ENCODE assay signal across 26 mouse cellular contexts in the genomic region with DNA sequence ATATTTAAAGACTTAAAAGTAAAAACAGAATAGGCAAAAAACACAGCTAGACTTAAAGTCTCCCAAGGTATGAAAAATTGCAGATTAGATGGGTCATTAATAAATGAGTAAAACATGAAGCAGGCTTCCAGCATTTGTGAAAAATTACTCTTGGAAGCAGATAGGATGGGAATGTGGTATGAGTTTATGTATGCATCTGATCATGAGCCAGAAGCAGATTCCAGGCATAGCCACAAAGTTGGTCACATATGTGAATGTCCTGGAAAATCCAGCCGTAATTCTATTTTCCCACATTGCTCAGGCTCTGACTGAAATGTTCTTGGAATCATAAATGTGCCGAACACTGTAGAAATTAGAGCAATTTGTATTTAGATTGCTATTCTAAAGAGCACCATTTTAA.
DNase-seq lines count a peak whose midpoint lies in the region; ATAC-seq and TF ChIP-seq lines count a peak whose summit lies in the region.
"Had no signal": no experiment of that assay in that cellular context is flagged by ENCODE, and none has a peak within 500 bp of the region (broad histone marks: within the 10 kb centered on the region; RNA-seq: fewer than 3 reads in every experiment).

No protein-coding gene starts in this region.

- no peak overlapping the region for H3K27ac ChIP-seq in limb, embryonic 14.5 days (replicated peaks; ENCODE audit: low read depth, low read length)
- no peak overlapping the region for H3K27ac ChIP-seq in limb, embryonic 10.5 days
- peak overlapping the region; percentile 90; the same call in 1 of the 2 replicates for H3K27ac ChIP-seq in embryonic fibroblast, embryonic 13.5 days (ENCODE audit: insufficient read depth, low read length)
- H3K27ac ChIP-seq: embryonic facial prominence, embryonic 12.5 days; forebrain, embryonic 10.5 days; heart, embryonic 15.5 days; hindbrain, embryonic 14.5 days had no signal

- 0 out of 2 replicates have a peak, but pooled peaks cover 5% of the 10 kb centered on the region for H3K4me1 ChIP-seq in limb, embryonic 14.5 days (ENCODE audit: control insufficient read depth, insufficient read depth, low read length)
- H3K4me1 ChIP-seq in limb, embryonic 10.5 days, result peaks cover 11% of the 10 kb centered on the region
- peaks cover 5% of the 10 kb centered on the region for H3K4me1 ChIP-seq in embryonic fibroblast, embryonic 13.5 days (ENCODE audit: control insufficient read depth, insufficient read depth, low read length)
- H3K4me1 ChIP-seq: embryonic facial prominence, embryonic 12.5 days; forebrain, embryonic 10.5 days; heart, embryonic 12.5 days; heart, embryonic 15.5 days had no signal

- no peak overlapping the region for H3K4me3 ChIP-seq in limb, embryonic 14.5 days (replicated peaks; ENCODE audit: low read length)
- H3K4me3 ChIP-seq in limb, embryonic 10.5 days, result no peak overlapping the region
- no peak overlapping the region for H3K4me3 ChIP-seq in embryonic fibroblast, embryonic 13.5 days (ENCODE audit: insufficient read depth, low read length)
- H3K4me3 ChIP-seq: embryonic facial prominence, embryonic 12.5 days; erythroblast, embryonic 14.5 days; forebrain, embryonic 10.5 days; heart, embryonic 12.5 days; heart, embryonic 15.5 days had no signal

- peak; percentile 73 for DNase-seq in limb, embryonic 14.5 days (ENCODE audit: low spot score)
- DNase-seq in limb, embryonic 10.5 days (ENCODE audit: low spot score), result no peak
- peak; percentile 71 for DNase-seq in 3T3-L1 (ENCODE audit: low read depth, low spot score)
- DNase-seq in NIH3T3 (ENCODE audit: low read depth), result peak; percentile 80
- no peak for DNase-seq in ovary, postnatal 14 days (ENCODE audit: low spot score)
- DNase-seq in thymus, postnatal 0 days (ENCODE audit: low spot score), result no peak
- no peak for DNase-seq in heart, postnatal 10 days
- DNase-seq: adrenal gland, postnatal 10 days; adrenal gland, postnatal 36 days; cerebellum, adult 18-20 months; cerebellum, adult 9-10 months; cerebellum, postnatal 14 days; forebrain, postnatal 0 days; gastrocnemius, postnatal 25 days; heart, adult 18-20 months; heart, postnatal 14 days; heart, postnatal 4 days had no signal

- intact Hi-C loops in heart, postnatal 10 days (cut with DNase I), result no loop called here

- no peak for TF ChIP-seq POLR2A in limb, embryonic 14.5 days (IDR thresholded peaks at IDR 0.05; ENCODE audit: borderline replicate concordance, extremely low read depth, insufficient read depth, insufficient read length)
- no peak for TF ChIP-seq POLR2A in embryonic fibroblast, embryonic 13.5 days (IDR thresholded peaks at IDR 0.05; ENCODE audit: low read depth, low read length)

- H3K27me3 ChIP-seq in limb, embryonic 14.5 days (ENCODE audit: control insufficient read depth, insufficient read depth, low read length), result no peaks in the 10 kb centered on the region
- no peaks in the 10 kb centered on the region for H3K27me3 ChIP-seq in limb, embryonic 10.5 days (ENCODE audit: low read depth, poor library complexity, severe bottlenecking)
- H3K27me3 ChIP-seq: embryonic facial prominence, embryonic 12.5 days; heart, embryonic 12.5 days; heart, embryonic 15.5 days; Patski had no signal

- no peak for TF ChIP-seq CTCF in embryonic fibroblast, embryonic 13.5 days (IDR thresholded peaks at IDR 0.05; ENCODE audit: borderline replicate concordance, insufficient read depth, low read length)

- H3K36me3 ChIP-seq in limb, embryonic 14.5 days (ENCODE audit: control insufficient read depth, insufficient read depth, low read length), result no peaks in the 10 kb centered on the region
- H3K36me3 ChIP-seq in limb, embryonic 10.5 days, result no peaks in the 10 kb centered on the region
- H3K36me3 ChIP-seq: embryonic facial prominence, embryonic 12.5 days; forebrain, embryonic 10.5 days; heart, embryonic 12.5 days; heart, embryonic 15.5 days had no signal

- H3K9me3 ChIP-seq in limb, embryonic 14.5 days (ENCODE audit: control insufficient read depth, low read length), result no peaks in the 10 kb centered on the region
- H3K9me3 ChIP-seq in limb, embryonic 10.5 days (replicated peaks), result no peaks in the 10 kb centered on the region
- H3K9me3 ChIP-seq: embryonic facial prominence, embryonic 12.5 days; forebrain, embryonic 10.5 days; heart, embryonic 12.5 days; heart, embryonic 15.5 days had no signal

- H3K4me2 ChIP-seq in limb, embryonic 14.5 days (replicated peaks; ENCODE audit: low read depth, low read length, severe bottlenecking), result no peak overlapping the region
- H3K4me2 ChIP-seq: embryonic facial prominence, embryonic 12.5 days; heart, embryonic 12.5 days; heart, embryonic 15.5 days; hindbrain, embryonic 14.5 days had no signal

- WGBS in limb, embryonic 14.5 days, result 41% methylated on average over 2 of the region's 2 CpGs
- WGBS in limb, embryonic 10.5 days, result 73% methylated on average over 2 of the region's 2 CpGs

- H3K9ac ChIP-seq in limb, embryonic 14.5 days (ENCODE audit: low read depth, low read length, severe bottlenecking), result no peak overlapping the region
- H3K9ac ChIP-seq: embryonic facial prominence, embryonic 12.5 days; forebrain, postnatal 0 days; heart, embryonic 12.5 days; heart, embryonic 15.5 days; hindbrain, embryonic 14.5 days had no signal

- 0 out of 2 replicates have a peak, but pooled peaks have one; percentile 44 for ATAC-seq in limb, embryonic 14.5 days (ENCODE audit: low FRiP score, low read depth)
- ATAC-seq: forebrain, embryonic 14.5 days; forebrain, postnatal 0 days; Patski had no signal

Comparison
In these comparisons a context has a peak if more than half of its experiments do, and no peak if none do; other contexts are left out.
1. DNase-seq: peak in limb, embryonic 14.5 days (single experiment), 3T3-L1 (single experiment) and NIH3T3 (single experiment); none in limb, embryonic 10.5 days (single experiment), ovary, postnatal 14 days (single experiment), thymus, postnatal 0 days (single experiment) and heart, postnatal 10 days (0 of 2).